Mouse (Mus musculus) layer of hippocampus, adult 9-10 months (tissue): ENCODE data around the gene Myrf.
"Not testable (repeated sequence)": the region's sequence is repeated elsewhere in the genome, so short reads cannot be mapped to it uniquely, and the experiment has no call there.

Source experiments
- DNase-seq: peaks from one replicate; pipeline ENCODE4 v3.0.0; 2022; ENCODE audit warnings: low spot score

The Myrf gene

DNA sequence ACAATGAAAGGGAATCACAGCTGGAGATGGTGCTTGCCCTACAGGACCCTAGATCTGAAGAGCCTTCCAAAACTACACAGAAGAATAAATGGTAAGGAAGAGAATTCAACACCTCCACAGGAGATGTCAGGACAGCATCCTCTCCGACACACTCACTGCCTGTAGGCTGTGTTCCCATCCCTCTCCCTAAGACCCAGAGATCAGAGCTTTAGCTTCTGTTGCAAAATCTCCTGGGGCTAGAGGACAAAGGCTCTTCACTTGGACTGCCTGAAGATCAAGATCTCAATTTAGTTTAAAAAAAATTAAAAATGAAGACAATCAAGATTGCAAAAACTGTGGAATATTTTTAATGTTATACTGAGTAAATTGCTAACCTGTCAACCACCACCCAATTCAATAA, 64.1 kb downstream of the Myrf start:
- no peak for DNase-seq

DNA sequence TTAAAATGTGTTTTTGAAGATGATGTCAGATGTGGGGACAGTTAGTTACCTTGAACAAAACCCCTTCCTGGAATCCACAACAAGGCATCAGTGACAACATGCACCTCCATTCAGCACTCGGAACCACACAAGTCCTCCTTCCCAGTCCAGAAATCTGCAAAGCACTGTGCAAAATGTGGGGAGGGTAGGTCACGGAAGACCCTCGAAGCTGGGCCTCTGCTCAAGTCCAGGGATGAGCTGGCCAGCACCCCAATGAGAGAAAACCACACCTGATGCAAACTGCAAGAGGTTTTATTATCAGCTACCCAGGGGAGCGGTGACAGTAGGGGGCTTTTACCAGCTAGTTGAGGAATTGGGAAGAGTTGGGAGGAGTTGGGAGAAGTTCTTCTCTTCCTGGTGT, 65.6 kb downstream of the Myrf start:
- no peak for DNase-seq

DNA sequence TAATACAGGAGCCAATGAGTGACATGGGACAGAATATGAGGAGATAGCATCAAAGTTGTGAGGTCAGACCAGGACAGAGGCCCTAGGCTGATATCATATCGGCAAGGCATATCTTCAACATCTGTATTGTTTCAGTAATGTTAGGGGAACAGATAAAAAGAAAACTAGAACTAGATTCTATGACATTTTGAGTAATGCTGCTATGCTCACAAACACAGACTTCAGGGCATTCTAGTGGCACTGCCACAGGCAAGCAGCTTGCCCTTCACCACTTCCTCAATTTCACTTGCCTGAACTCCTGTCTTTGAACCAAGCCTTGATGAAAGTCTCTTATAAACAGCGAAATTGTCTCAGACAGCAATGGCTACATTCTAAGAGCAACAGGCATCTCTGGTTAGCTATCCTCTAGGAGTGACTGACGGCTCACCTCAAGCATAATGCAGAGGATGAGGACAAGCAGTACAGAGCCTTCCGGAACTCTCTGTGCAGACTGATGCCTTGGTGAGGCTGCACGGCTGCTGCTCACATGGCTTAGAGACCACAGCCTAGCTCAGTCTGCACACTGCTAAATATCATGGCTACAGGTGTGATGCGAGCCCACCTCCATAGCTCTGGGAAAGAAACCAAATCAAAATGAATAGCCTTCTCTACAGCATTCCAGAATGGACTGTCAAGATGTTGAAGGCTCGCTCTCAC, 66.6 kb downstream of the Myrf start:
- DNase-seq, result no peak

DNA sequence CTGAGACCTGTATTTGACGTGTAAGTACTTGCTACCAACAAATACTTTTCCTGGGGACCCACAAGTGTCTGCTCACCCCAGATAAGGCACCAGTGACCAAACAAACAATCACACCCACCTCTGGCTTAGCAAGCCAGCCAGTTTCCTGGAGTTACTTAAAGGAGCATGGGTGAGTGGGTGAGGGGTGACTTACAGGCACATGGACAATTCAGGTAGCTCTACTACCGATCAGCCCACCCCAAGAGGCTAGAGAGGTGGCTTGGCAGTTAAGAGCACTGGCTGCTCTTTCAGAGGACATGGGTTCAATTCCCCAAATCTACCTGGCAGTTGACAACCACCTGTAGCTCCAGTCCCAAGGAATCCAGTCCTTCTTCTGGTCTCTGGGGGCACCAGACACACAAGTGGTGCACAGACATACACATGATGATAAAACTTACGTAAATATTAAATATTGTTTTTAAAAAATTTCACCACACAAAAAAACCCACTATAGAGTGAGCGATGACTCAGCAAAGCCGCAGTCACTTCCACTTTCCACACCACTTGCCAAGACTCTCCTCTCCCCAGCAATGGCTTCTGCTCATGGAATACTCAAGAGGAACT, 67.3 kb downstream of the Myrf start:
- no peak for DNase-seq

DNA sequence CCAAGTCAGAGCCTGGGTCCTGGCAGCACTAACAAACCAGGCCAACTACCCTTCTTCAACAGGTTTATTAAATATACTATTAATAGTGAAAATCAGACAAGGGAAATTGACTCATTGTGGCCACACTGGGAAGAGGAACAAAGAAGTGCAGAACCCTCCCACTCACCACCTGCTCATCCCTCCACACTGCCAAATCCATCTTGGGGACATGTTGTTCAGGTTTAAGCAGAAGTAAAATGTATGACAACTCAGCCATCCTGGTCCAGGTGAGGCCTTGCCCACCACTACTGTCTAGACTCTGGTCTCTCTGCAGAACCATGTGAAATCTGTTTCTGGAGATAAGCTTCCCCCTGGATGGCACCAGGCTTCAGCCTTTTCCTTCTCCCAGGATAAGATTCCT, 68.7 kb downstream of the Myrf start:
- peak; percentile 68 for DNase-seq

DNA sequence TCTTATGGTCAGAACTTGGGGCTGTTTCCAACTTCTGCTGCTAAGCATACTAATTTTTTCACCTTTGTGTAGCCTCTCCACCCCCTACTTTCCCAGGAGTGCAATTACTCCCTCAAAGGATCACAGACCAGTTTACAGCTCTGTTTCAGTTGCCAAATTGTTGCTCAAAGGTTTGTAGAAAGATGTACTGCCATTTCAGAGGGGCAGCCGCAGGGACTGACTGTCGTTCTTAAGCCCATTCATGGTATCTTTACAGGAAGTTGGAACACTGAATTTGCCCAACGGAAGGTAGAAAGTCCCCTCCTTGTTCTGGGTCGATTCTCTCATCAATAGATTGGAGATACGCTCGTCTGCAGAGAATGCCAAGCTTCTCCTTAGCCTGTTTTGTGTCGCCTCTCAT, 69.2 kb downstream of the Myrf start:
- DNase-seq, result no peak

DNA sequence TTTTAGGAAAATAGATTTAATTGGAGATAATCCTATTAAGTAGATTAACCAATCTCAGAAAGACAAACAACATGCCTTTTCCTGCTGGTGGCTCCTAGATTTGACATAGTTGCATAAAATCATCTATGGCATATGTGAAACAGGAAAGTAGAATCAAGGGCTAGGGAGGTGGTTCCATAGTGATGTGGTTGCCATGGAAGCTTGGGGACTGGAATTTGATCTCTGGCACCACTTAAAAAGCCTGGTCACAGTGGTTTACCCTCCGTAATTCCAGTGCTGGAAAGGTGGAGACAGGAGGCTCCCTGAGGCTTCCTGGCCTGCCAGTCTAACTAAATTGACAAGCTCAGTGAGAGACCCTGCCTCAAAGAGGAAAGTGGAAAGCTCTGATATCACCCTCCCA, 70.1 kb downstream of the Myrf start:
- DNase-seq, result no peak

DNA sequence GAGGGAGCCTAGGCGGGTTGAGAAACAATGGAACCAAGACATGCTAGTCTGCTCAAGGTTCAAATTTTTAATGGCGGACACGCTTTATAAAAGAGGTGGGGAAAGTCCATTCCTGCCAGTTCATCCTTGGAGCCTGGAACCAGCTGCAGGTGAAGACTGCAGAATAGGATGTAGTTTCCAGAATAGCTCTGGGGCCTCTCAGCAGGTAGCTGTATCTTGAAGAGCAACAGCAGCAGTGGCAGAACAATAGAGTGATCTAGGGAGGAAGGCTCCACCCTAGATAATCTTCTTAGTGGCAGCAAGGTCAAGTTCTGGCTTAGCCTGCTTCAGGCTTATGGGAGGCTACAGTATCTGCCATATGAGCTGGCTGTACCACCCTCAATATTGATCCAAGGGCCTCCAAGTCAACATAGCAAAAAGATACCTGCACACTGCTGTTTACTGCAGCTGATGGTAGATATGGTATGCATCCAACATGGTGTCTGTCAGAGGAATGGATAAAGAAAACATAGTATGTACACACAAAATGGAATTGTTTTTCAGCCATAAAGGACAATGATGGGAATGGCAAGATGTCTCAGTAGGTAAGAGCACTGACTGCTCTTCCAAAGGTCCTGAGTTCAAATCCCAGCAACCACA, 70.7 kb downstream of the Myrf start:
- not testable (repeated sequence) for DNase-seq

DNA sequence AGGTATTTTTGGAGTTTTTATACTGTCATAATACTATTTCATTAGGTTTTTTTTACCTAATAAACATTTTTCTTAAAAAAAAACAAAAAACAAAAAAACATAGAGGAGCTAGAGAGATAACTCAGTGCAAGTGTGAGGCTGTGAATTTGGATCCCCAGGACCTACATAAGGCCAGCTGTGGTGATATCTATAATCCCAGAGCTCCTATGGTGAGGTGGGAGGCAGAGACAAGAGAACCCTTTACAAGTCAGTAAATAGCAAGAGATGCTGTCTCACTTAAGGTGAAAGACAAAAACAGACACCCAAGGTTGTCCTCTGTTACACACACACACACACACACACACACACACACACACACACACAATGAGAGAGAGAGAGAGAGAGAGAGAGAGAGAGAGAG, 71.4 kb downstream of the Myrf start:
- DNase-seq, result no peak

DNA sequence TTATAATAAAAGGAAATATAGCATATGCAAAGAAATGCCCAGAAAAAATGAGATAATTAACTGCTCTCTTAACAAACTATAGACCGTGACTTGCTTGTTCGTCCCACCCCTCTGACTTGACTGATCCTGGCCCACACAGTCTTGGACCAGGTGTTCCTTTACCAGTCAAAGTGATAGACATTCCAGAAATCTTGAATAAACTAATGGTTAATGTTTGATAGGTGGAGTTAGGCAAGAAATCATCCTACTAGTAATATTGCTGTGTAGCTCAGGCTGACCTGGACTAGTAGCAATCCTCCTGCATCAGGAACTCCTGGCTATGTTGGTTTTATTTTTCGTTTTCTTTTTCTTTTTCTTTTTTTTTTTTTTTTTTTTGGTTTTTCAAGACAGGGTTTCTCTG, 72.1 kb downstream of the Myrf start:
- no peak for DNase-seq

DNA sequence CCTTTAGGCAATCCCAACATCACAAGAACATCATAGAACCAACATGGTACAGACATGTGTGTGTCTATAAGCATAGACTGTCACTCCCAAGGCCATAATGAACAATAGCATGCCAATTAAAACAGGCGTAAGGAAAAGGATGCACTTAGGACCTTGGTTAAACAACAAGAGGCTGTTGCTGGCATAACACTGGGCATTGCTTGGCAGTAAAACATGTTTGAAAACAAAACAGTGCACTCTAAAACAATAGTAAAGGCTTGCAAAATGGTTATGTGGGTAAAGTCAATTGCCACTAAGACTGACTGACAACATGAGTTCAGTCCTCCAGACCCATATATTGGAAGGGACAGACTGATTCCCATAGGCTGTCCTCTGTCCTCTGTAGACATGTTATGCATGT, 72.6 kb downstream of the Myrf start:
- no peak for DNase-seq

DNA sequence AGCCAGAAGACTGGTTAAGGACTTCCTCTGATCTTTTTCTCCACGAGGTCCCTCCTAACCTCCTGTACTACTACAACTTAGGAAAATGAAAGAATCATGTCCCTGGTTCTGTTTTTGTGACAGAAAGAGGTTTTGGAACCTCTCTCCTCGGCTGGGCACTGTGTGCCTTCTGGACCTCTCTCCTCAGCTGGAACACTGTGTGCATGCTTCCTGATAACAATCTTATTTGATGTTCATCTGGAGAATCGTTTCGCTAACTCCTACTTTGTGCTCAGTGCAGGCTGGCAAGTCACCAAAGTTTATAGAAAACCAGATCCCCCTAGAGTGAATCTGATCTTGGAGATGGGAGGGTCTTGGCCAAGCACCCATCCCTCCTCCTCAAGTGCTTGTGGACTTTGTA, 73.4 kb downstream of the Myrf start:
- DNase-seq, result no peak

DNA sequence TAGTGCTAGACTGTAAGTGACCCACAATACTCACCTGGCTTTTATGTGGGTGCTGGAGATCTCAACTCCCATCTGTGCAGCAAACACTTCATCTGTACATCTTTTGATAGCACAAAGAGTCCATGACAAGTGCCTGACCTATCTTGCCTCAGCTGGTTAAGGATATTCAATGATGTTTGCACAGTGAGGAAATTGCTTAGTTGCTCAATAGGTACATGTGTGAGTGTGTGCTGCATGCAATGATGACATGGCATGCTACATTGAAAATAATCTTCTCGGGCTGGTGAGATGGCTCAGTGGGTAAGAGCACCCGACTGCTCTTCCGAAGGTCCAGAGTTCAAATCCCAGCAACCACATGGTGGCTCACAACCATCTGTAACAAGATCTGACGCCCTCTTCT, 74.6 kb downstream of the Myrf start:
- not testable (repeated sequence) for DNase-seq

DNA sequence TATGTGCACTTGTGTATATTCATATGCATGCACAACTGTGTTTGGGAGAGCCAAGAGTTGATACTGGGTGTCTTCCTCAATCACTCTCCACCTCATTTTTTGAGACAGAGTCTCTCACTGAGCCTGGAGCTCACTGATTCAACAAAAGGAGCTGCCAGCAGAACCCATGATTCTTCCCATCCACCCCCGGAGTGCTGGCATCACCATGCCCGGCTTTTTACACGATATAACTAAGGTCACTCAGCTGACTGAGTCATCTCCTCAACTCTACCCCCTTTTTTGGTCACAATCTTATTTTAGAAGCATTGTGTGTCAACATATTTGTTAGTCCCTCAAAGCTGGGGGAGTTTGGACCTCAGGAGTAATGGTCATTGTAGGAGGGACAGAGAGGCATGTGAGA, 76.7 kb downstream of the Myrf start:
- DNase-seq, result no peak
